Mouse (Mus musculus): Measurements from ENCODE around the gene Mydgf.

DNA sequence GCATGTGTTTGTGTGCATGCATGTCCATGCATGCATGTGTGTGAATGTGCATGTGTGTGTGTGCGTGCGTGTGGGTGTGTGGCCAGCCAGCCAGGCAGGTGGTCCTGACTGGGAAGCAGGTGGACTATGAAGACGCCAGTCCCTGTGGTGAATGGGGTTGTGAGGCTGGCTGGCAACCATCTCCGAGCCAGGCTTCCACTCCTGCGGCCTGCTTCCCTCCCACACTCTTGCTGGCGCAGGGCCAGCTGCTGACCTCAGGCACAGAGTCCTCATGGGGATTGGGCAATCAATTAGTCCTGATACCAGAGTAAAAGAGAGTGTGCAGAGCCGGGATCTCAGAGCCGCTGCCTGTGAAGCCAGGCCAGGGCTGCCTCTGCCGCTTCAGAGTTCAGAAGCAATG lies 30.1 kb downstream of the Mydgf start:
- TF ChIP-seq CTCF (IDR thresholded peaks at IDR 0.05; ENCODE audit: extremely low read depth, insufficient read length, insufficient replicate concordance, low read depth, low read length): no peak
- no peak for TF ChIP-seq POLR2A (IDR thresholded peaks at IDR 0.05; ENCODE audit: low read depth, low read length)
